Mouse (Mus musculus): ENCODE measurements around the gene Pard6b.

Pard6b gene

DNA sequence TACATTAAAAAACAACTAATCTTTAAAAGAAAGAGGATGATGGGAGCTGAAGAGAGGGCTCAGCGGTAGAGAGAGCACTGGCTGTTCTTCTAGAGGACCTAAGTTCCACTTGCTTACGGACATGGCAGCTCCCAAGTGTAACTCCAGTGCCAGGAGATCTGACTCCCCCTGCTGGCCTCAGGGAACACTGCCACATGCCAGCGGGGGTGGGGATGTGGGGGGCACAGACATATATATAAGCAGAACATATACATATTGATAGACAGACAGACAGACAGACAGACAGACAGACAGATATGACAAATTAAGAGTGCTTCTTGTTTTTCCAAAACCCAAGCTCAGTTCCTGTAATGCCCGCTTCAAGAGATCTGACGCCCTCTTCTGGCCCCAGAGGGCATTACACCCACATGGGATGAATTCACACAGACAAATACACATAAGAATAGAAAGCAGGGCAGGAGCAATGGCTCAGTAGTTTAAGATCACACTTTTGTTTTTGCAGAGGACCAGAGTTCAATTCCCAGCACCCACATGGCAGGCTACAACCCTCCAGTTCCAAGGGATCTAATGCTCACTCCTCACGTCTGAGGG lies 21.5 kb upstream of the Pard6b start:
- peak; percentile 31 for DNase-seq (ENCODE audit: low read depth)

- no peak for DNase-seq (ENCODE audit: low read depth)
Measured at GRCm38 (mm10) chr2:168063712-168064111, 17.1 kb upstream of the Pard6b start.

DNA sequence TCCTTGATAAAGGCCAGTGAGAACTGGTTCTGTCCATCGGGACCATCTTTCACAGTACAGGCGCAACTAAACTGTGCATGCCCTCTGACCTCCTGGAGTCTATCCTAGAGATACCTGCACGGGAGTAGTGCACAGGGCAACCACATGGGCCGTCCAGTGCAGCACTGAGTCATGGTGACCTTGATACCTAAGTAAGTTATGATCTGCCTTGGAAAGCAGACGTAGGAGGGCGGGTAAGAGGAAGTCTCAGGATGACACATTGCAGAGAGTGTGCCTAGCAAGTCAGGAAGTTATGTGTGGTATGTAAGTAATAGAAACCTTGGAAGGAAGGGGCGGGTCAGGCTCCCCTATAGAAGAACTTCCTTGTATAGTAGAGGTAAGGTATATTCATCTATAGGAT lies 15.3 kb upstream of the Pard6b start:
- DNase-seq (ENCODE audit: low read depth): no peak

DNA sequence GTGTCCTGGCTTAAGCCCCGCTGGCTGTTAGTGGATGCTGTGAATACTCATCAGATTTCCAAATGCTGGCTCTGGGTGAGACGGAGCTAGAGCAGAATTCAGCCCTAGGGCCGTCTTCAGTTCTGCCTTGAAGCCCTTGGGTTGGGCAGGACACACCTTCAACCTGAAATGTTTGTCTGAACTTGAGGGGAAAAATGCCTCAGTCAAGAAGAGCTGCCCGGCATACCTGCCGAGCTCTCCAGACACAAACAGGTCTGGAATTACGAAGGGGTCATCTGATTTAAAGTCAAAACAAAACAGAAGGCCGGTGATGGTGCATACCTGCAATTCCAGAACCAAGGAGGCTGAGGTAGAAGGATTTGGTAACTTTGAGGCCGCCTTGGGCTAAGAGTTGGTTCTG lies 14.0 kb upstream of the Pard6b start:
- no peak for DNase-seq (ENCODE audit: low read depth)

DNA sequence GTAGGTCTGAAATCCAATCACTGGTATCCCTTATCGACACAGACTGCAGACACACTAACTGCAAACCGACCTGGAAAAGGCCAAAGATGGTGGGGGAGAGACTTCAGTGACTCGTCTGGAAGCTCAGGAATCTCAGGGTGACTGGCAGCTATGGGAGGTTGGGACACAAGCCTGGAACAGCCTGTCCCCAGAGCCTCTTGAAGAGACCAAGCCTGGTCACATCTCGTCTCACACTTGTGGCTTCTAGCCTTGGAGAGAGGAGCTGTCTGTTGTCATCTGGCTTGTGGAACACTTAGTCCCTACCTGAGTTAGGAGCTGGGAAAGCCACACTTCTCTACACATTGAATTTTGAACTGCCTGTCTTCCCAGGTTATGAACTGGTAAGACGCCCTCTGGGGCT lies 10.4 kb upstream of the Pard6b start:
- DNase-seq (ENCODE audit: low read depth): no peak

DNA sequence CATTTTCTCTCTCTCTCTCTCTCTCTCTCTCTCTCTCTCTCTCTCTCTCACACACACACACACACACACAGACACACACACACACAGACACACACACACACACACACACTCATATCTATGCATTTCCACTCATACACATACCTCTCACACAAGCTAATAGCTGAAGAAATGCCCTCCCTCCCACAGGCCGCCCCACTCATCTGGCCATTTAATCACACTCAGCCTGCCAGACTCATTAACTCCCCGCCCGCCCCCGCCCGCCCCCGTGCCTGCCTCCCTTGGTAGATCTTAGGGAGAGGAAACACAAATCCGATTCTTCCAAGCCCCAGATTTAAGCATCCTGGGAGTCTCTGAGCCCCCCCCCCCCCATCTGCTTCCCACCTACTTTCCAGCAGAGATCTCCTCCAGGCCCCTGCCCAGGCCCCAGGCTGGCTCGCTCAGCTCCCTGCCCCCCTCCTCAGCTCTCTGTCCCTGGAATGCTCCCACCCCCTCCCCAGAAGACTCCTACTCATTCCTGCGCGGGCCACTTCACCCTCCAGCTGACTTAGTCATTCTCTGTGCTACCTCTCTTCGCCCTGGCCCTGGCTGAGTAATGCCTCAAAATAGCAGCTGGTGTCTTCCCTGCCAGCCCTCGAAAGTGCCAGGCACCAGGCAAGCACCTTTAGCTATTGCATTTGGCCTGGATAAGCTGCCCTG lies 8.2 kb upstream of the Pard6b start:
- DNase-seq (ENCODE audit: low read depth): no peak

- no peak for DNase-seq (ENCODE audit: low read depth)
Measured at GRCm38 (mm10) chr2:168073722-168074121, 7.1 kb upstream of the Pard6b start.

- DNase-seq (ENCODE audit: low read depth): no peak
Measured at GRCm38 (mm10) chr2:168074457-168074856, 6.3 kb upstream of the Pard6b start.

DNA sequence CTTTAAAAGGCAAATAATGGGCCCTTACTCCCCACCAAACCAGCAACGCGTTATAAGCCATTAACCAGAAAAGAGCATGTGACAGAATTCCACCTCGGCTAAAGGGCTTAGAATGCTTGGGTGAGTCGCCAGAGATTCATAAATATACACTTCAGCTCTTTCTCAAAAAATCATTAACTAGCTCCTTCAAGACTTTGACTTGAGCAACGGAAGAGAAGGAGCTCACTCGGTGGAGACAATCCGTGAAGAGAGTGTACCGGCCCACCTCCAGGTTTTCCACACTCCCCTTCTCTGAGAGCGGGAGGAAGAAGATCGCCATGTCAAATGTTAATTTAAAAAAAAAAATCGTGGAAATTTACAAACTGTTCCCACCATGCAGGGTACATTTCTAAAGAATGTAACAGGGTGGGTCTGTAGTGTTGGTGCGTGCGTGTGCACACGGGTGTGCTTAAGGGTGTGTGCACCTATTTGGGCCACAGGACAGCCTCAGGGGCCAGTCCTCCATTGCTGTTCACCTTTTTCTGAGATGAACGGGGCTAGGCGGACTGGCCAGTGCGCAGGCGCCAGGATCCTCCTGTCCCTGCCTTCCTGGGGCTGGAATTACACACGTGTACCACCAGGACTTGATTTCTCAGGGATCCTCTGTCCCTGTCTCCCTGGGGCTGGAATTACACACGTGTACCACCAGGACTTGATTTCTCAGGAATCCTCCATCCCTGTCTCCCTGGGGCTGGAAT lies 3.8 kb upstream of the Pard6b start:
- DNase-seq (ENCODE audit: low read depth): no peak

DNA sequence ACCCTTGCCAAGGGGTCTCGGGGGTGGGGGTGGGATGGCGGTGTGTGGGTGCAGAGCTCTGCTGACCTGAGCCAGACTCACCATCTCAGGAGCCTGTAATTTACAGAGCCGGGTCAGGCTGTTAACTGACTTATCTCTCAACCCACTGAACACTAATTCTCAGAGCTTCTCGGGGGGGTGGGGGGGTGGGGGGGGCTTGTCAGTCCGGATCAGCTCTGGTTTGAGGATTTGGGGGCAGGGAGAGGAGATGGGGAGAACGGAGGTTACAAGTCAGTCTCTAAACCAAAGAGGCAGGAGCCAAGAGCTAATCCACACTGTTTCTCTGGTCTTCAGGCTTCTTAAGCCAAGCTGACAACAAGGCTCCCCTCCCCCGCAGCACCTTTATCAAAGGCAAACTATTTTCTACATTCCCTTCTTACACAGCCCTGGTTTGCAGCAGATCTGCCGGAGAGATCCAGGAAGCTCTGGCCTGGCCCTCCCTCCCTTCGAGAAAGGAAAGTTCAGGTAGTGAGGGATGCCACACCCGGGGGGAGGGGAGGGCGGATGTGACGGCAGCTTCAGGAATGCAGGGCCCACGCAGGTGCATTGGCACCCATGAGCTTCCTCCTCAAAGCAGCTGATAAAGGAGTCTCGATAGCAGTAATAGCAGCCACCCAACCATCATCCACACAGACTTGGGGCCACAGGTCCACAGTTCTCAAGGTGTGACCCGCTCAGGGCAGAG lies 2.5 kb upstream of the Pard6b start:
- DNase-seq (ENCODE audit: low read depth): peak; percentile 17

- peak; percentile 54 for DNase-seq (ENCODE audit: low read depth)
Measured at GRCm38 (mm10) chr2:168081299-168081932, 612 bp downstream of the Pard6b start.

- peak; percentile 44 for DNase-seq (ENCODE audit: low read depth)
Measured at GRCm38 (mm10) chr2:168081933-168082306, 1.1 kb downstream of the Pard6b start.

DNA sequence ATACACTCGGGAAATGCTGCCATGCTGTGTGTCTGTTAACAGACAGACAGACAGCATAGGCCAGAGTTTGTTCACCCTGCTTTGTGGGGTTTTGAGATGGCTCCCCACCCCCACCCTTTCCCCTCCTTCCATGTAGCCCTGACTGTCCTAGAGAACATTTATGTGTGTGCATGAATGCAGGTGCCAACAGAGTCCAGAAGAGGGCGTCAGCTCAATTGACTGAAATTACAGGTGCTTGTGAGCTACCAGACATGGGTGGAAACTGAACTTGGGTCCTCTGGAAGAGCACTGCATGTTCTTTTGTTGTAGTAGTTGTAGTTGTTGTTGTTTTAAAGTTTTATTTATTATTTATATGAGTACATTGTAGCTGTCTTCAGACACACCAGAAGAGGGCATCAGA lies 2.8 kb downstream of the Pard6b start:
- DNase-seq (ENCODE audit: low read depth): peak; percentile 36

GRCm38 (mm10) chr2:168084228-168084627 lies 3.4 kb downstream of the Pard6b start:
- DNase-seq (ENCODE audit: low read depth): no peak

GRCm38 (mm10) chr2:168085621-168086265 lies 4.9 kb downstream of the Pard6b start:
- no peak for DNase-seq (ENCODE audit: low read depth)

- no peak for DNase-seq (ENCODE audit: low read depth)
Measured at GRCm38 (mm10) chr2:168086318-168086717, 5.5 kb downstream of the Pard6b start.

DNA sequence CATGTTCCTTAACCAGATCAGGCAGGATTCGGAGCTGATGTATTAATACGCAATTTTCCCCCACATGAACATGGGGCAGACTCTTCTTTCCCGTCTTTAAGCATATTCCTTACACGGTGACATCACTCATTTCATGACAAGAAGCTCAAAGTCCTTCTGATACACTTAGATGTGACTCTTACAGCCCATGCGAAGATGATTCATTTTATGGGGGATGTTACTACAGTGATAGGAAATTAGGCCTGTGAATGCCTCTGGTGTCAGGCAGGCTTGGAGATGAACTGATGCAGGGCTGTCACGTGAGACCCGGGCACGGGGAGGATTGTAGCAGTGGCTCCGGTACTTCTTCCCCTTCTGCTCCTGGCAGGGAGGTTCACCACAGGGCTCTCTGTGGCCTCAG lies 6.0 kb downstream of the Pard6b start:
- DNase-seq (ENCODE audit: low read depth): no peak

GRCm38 (mm10) chr2:168091560-168091959 lies 10.8 kb downstream of the Pard6b start:
- DNase-seq (ENCODE audit: low read depth): no peak

- DNase-seq (ENCODE audit: low read depth): no peak
Measured at GRCm38 (mm10) chr2:168093077-168093476, 12.3 kb downstream of the Pard6b start.

GRCm38 (mm10) chr2:168095077-168095476 lies 14.3 kb downstream of the Pard6b start:
- no peak for DNase-seq (ENCODE audit: low read depth)

DNA sequence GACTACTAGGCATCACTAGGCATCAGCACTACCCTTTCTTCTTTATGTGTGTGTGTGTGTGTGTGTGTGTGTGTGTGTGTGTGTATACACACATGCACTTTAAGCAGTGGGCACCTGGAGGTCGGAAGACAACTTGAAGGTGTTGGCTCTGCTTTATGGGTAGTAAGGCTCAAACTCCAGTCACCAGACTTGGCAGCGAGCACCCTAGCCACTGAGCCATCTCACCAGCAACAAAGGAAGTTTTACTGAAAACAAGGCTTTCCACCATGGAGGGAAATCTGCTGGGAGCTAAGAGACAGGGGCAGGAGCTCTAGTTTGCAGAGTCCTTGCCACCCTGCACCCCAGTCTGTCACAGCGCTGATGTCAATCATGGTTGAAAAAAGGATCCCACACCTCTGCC lies 15.7 kb downstream of the Pard6b start:
- no peak for DNase-seq (ENCODE audit: low read depth)

DNA sequence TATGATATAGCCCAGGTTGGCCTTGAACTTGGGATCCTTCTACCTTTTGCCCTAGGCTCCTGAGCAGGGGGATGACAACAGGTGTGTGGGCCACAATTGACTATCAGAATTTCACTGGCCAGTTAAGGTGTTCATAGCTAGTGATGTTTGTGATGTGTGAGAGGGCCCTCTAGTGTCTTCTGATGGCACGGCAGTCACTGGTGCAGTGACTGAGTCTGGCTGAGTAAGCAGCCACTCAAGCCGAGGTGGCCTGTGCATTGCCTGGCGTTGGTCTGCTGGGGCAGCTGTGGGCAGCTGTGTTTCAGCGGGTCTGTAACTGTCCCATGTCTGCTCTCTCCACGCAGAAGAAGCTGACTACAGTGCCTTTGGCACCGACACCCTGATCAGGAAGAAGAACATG lies 17.2 kb downstream of the Pard6b start:
- peak; percentile 64 for DNase-seq (ENCODE audit: low read depth)

Measured in induced T-regulatory cell, adult 2 months (primary cell).